Mouse (Mus musculus) kidney, adult 8-10 months (tissue): ENCODE measurements around the gene Vamp2.
"Not testable (repeated sequence)": the region's sequence is repeated elsewhere in the genome, so short reads cannot be mapped to it uniquely, and the experiment has no call there.

Experiments used
- DNase-seq, 2 experiments: peaks; one replicate each; pipeline ENCODE4 v3.0.0; 2022

Gene Vamp2

GRCm38 (mm10) chr11:69081613-69082012 is 6.7 kb upstream of the Vamp2 start:
- DNase-seq, result no peak

DNA sequence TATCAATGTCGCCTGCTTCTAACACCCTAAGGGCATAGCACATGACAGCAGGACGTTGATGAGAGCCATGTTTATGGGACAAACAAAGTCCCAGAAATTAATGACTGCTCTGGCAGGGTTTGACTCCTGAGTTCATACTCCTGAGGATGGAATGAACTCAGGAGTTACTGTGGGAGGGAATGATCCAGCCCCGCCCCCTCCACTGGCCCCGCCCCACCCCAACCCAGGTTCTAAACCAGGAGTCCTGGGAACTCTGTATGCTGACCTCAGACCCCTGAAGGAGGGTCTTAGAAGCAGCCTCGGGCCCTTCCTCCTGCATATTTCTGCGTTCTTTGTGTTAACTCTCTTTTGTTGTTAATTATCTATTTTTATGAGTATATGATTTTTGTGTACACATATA is 2.7 kb upstream of the Vamp2 start:
- DNase-seq, result no peak

DNA sequence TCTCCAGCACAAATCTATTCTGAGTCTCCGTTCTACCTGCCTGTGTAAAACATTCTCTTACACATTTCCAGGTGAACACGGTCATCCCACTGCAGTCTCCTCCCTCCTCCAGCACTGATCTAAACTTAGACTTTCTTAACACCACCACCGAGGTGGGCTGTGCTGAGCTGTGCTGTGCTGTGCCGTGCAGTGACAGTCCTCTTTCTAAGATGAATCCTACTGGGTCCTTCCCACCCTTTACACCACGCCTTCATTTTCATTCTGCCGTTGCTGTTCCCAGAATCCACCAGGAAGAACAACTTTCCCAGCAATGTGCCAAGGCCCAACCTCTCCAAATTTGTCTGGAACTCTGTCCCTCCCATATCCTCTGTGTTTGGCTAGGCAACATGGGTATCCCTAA is 1.9 kb upstream of the Vamp2 start:
- DNase-seq, result no peak

DNA sequence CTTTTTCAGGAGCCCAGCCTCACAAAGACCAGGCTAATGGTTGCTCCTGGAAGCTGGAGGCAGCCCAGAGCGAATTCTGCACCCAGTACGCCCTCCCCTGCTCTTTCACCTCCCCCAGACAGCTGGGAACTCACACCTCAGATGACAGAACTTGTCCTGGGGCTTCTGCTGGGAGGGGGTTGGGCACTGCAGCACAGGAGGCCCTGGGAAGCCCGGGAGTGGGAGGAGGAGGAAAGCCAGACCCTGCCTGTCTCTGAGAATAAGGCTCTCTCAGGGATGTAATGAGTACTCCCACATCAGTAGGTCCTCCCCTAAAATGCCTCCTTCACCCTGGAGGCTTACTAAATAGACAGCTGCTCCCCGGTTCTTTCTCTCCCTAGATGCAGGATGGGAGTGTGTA is 1.2 kb upstream of the Vamp2 start:
- DNase-seq, result no peak

GRCm38 (mm10) chr11:69087597-69087996 is 693 bp upstream of the Vamp2 start:
- no peak for DNase-seq

DNA sequence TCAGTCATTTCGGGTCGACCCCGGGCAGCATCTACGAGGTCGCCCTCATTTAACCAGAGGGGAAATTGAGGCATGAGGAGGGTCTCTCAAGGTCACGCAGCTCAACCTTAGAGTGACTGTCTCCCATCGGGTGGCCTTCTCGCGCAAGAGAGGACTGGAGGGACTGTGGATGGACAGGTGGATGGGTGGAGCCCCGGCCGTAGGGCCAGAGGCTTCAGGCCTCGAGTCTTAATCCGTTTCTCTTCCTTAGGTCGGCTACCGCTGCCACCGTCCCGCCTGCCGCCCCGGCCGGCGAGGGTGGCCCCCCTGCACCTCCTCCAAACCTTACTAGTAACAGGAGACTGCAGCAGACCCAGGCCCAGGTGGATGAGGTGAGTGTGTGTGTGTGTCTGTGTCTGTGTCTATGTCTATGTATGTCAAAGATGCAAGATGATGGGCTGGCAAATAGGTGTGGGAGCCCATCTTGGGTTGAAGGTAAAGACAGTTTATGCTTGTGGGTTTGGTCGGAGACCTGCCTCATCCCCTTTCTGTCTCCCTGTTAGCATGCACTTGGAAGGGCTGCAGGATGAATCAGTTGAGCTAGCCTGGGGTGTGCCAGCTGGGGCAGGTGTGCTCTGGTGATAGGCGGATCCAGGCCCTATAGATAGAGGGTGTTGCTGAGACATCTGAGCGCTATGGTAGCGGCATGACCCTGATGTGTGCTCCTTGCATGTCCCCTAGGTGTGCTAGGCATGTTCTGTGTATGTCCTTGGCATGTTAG is 746 bp downstream of the Vamp2 start:
- DNase-seq, result no peak

GRCm38 (mm10) chr11:69089616-69090290 is 1.5 kb downstream of the Vamp2 start:
- DNase-seq, result no peak

GRCm38 (mm10) chr11:69090367-69090766 is 2.1 kb downstream of the Vamp2 start:
- DNase-seq, result no peak

GRCm38 (mm10) chr11:69091566-69092385 is 3.5 kb downstream of the Vamp2 start:
- no peak for DNase-seq

DNA sequence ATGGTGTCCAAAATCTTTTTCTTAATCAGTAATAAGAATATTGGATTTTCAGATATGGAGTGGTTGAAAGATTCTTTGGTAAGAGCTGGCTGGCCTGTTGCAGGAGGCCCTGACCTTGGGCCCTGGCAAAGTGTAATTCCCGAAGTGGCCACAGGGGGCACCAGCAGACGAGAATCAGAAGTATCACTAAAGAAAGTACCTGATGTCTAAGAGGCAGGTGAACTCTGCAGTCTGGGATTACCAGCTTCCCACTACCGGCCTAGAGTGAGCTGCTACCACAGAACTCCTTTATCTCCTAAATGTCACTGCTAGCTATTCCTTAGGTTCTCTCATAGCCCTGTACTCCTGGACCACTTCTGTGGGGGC is 4.1 kb downstream of the Vamp2 start:
- peak; percentile 89 to 97 for DNase-seq

DNA sequence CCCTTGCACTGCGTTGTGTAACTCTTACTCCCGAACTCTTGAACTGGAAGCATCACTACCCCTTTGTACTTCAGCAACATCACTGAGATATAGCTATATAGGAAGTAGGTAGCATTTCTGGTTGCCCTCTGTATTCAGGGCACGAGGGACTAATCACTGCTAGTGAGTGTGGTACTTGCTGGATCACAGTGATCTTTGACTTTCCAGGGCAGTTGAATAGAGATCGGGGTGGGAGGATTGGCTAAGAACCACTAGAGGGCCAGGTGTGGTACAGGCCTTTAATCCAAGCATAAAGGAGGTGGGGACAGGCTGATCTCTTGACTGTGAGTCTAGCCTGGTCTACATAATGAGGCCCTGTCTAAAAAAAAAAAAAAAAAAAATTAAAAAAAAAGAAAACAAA is 4.6 kb downstream of the Vamp2 start:
- no peak for DNase-seq

DNA sequence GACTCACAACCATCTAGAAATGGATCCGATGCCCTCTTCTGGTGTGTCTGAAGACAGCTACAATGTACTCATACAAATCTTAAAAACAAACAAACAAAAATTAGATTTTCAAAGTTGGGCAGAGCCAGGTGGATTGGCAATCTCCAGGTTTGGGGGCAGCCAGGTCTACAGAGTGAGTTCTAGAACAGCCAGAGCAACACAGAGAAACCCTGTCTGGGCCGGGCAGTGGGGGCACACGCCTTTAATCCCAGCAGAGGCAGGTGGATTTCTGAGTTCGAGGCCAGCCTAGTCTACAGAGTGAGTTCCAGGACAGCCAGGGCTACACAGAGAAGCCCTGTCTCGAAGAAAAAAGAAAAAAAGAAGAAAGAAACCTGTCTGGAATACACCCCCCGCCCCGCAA is 5.6 kb downstream of the Vamp2 start:
- DNase-seq, result not testable (repeated sequence)

- peak; percentile 100 for DNase-seq
Observed at GRCm38 (mm10) chr11:69094697-69095429, 6.6 kb downstream of the Vamp2 start, which contains the start of gene Per1. Gene Per1 (plus strand): TSS chr11:69095217.

- no peak for DNase-seq
Observed at GRCm38 (mm10) chr11:69095511-69096231, 7.4 kb downstream of the Vamp2 start.

DNA sequence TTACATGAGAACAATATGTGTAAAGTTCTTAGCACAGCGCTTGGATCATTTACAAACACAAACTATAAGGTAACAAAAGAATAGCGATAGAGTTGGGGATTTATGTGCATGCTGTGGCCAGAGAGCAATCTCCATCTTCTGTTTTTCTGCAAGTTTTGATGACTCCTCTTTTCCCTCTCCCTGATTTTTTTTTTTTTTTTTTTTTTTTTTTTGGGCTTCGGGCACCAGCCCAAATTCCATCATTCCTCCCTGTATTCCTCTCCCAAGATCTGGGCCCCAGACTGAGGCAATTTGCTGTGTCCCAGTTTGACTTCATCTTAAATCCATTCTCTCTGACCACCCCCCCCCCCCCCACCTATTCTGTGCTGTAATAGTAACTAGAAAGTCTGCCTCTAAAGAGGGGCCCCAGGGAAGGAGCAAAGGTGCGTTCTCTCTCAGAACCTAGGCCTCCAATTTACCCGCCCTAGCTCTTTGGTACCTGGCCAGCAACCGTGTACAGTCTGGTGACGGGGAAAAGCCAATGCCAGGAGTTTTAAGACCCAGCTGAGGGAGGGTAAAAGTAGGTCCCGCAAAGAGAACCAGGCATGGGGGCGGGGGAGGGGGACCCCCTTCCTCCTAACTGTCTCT is 8.2 kb downstream of the Vamp2 start:
- no peak for DNase-seq

- peak; percentile 99 for DNase-seq
Observed at GRCm38 (mm10) chr11:69096987-69097900, 9.0 kb downstream of the Vamp2 start.

DNA sequence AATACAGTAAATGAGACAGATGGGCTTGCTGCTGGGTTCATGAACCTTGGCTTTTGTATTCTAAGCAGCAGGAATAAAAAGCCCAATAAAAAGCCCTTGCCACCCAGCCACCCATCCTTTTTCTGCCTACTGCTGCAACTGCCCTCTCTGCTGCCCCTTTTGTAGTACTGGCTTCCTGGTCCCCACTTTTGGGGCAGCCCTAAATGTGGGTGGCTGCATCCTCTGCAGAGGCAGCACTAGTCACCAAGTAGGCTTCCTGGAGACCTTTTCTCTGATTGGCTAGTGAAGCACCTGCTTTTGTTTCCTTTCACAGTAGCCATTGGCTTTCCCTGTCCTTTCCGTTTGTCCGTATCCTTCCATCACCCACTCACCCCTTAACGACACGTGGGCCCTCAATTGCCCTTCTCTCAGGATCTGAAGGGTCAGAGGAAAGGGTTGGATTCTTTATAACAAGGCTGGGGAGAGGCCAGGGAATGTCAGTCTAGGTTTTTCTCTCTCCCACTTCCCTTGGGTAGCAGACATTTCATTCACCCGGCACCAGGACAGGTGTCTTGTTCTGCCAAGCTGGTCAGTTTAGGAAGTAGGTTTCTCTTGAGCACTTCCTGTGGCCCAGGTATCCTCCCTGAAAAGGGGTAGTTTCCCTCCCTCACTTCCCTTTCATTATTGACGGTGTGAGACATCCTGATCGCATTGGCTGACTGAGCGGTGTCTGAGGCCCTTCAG is 9.9 kb downstream of the Vamp2 start:
- no peak for DNase-seq

DNA sequence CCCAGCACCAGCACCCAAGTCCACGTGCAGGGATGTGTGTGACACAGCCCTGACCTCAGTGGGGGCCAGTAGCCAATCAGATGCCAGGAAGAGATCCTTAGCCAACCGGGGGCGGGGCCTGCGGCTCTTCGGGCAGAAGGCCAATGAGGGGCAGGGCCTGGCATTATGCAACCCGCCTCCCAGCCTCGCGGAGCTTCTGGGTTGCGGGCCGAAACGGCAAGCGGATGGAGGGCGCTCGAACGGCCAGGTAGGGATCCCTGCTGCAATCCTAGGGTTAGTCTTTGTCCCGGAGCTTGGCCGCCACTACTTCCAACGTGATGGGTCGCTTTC is 10.4 kb downstream of the Vamp2 start:
- peak; percentile 98 to 99 for DNase-seq

- DNase-seq, result peak; percentile 72 to 87
Observed at GRCm38 (mm10) chr11:69099177-69099914, 11.1 kb downstream of the Vamp2 start.
